Mouse (Mus musculus) c-Kit-negative CD71-positive TER-119-positive erythroid progenitor cells, embryonic 14.5 days (primary cell): Measurements from ENCODE around the gene Pkn1.

Experiments
- DNase-seq: peaks from one replicate; pipeline ENCODE4 v3.0.0-alpha.2; 2013; ENCODE audit warnings: low read depth, low spot score

Pkn1 gene

GRCm38 (mm10) chr8:83698661-83699453, at the start of gene Pkn1:
TSS of gene Pkn1 (minus strand) at chr8:83699179.
- no peak for DNase-seq

GRCm38 (mm10) chr8:83748708-83749107, 49.7 kb upstream of the Pkn1 start:
- DNase-seq = no peak

GRCm38 (mm10) chr8:83747661-83748346, 48.8 kb upstream of the Pkn1 start:
- DNase-seq = no peak

- no peak for DNase-seq
Measured at GRCm38 (mm10) chr8:83744070-83744469, 45.1 kb upstream of the Pkn1 start.

- DNase-seq = no peak
Measured at GRCm38 (mm10) chr8:83742968-83743367, 44.0 kb upstream of the Pkn1 start.

- DNase-seq = no peak
Measured at GRCm38 (mm10) chr8:83741849-83742655, 43.1 kb upstream of the Pkn1 start.

GRCm38 (mm10) chr8:83740976-83741741, 42.2 kb upstream of the Pkn1 start, which contains the start of gene Adgre5:
TSS of gene Adgre5 (minus strand) at chr8:83741326.
- no peak for DNase-seq

GRCm38 (mm10) chr8:83740586-83740975, 41.6 kb upstream of the Pkn1 start:
- DNase-seq = no peak

GRCm38 (mm10) chr8:83739711-83740468, 40.9 kb upstream of the Pkn1 start:
- no peak for DNase-seq

- no peak for DNase-seq
Measured at GRCm38 (mm10) chr8:83738949-83739710, 40.2 kb upstream of the Pkn1 start.

- no peak for DNase-seq
Measured at GRCm38 (mm10) chr8:83737852-83738562, 39.0 kb upstream of the Pkn1 start.

GRCm38 (mm10) chr8:83737346-83737745, 38.4 kb upstream of the Pkn1 start:
- no peak for DNase-seq

- DNase-seq = no peak
Measured at GRCm38 (mm10) chr8:83736681-83737080, 37.7 kb upstream of the Pkn1 start.

- no peak for DNase-seq
Measured at GRCm38 (mm10) chr8:83732919-83733318, 33.9 kb upstream of the Pkn1 start.

GRCm38 (mm10) chr8:83731906-83732305, 32.9 kb upstream of the Pkn1 start:
- no peak for DNase-seq

GRCm38 (mm10) chr8:83729009-83729807, 30.2 kb upstream of the Pkn1 start:
- DNase-seq = no peak

GRCm38 (mm10) chr8:83725521-83726102, 26.6 kb upstream of the Pkn1 start:
- no peak for DNase-seq
